Mouse (Mus musculus) stomach, embryonic 14.5 days (tissue): ENCODE measurements at regions not wholly inside any gene's neighbourhood (a gene's known extent, or its start where the extent isn't known, plus 50 kb on each side); places are given as distances from the start of the nearest gene placed in this dataset.

Experiments
- ATAC-seq: fragments of 200-750 bp; cut with Nextera tagmentation; 2 replicates; pipeline ENCODE4 v1.8.0; 2017; ENCODE audit warnings: low read depth, moderate TSS enrichment; ENCODE audit not compliant: insufficient number of reproducible peaks, insufficient read depth, low FRiP score
- H3K27ac ChIP-seq: fragments of 300-500 bp; sonication (generic); 2 replicates; pipeline ENCODE4 v1.5.1; 2014; ENCODE audit warnings: mild to moderate bottlenecking, low read length, moderate library complexity, mixed read lengths
- H3K27me3 ChIP-seq: fragments of 300-500 bp; sonication (generic); 2 replicates; pipeline ENCODE4 v1.6.1; 2014; ENCODE audit warnings: low read length, control low read depth, mixed read lengths; ENCODE audit not compliant: control insufficient read depth, insufficient read depth
- H3K36me3 ChIP-seq: fragments of 300-500 bp; sonication (generic); 2 replicates; pipeline ENCODE4 v1.6.1; 2014; ENCODE audit warnings: mild to moderate bottlenecking, control low read depth, low read length, moderate library complexity, mixed read lengths; ENCODE audit not compliant: control insufficient read depth, insufficient read depth
- H3K4me1 ChIP-seq: fragments of 300-500 bp; sonication (generic); 2 replicates; pipeline ENCODE4 v1.6.1; 2014; ENCODE audit warnings: low read length, control low read depth, mixed read lengths; ENCODE audit not compliant: control insufficient read depth, insufficient read depth
- H3K4me2 ChIP-seq: fragments of 300-500 bp; sonication (generic); replicated peaks from 2 replicates; pipeline ENCODE4 v1.6.1; 2014; ENCODE audit warnings: low read depth, low read length, control low read depth
- H3K4me3 ChIP-seq: fragments of 300-500 bp; sonication (generic); 2 replicates; pipeline ENCODE4 v1.5.1; 2014; ENCODE audit warnings: low read depth, low read length, control low read depth
- H3K9ac ChIP-seq: fragments of 300-500 bp; sonication (generic); replicated peaks from 2 replicates; pipeline ENCODE4 v1.6.1; 2014; ENCODE audit warnings: low read depth, mild to moderate bottlenecking, control low read depth, low read length, moderate library complexity, mixed read lengths
- H3K9me3 ChIP-seq: fragments of 300-500 bp; sonication (generic); 2 replicates; pipeline ENCODE4 v1.6.1; 2016; ENCODE audit warnings: low read depth, low read length, control low read depth; ENCODE audit not compliant: control insufficient read depth
- WGBS: fragments of 180-500 bp; shearing (Covaris S2); extraction: QIAGEN DNeasy Blood & Tissue Kit; methylation state at CpG from one replicate; pipeline ENCODE4 v1.1.7; 2014; 5-methylcytosine and 5-hydroxymethylcytosine counted together

GRCm38 (mm10) chr13:46062758-46063157 is 98.0 kb upstream of the Atxn1 start:
- Histone ChIP-seq H3K4me3 (no peak overlapping the region), H3K4me2 (no peak overlapping the region), H3K9ac (no peak overlapping the region), H3K4me1 (no peaks in the 10 kb centered on the region), H3K9me3 (no peaks in the 10 kb centered on the region), H3K27ac (no peak overlapping the region), H3K27me3 (no peaks in the 10 kb centered on the region), H3K36me3 (no peaks in the 10 kb centered on the region)
- no peak for ATAC-seq
- 92% methylated on average over 7 of the region's 7 CpGs for WGBS

- H3K9ac ChIP-seq, result no peak overlapping the region
- no peaks in the 10 kb centered on the region for H3K4me1 ChIP-seq
- H3K9me3 ChIP-seq, result no peaks in the 10 kb centered on the region
- no peak overlapping the region for H3K27ac ChIP-seq
- no peak overlapping the region for H3K4me3 ChIP-seq
- ATAC-seq, result no peak
- H3K36me3 ChIP-seq, result no peaks in the 10 kb centered on the region
- H3K27me3 ChIP-seq, result no peaks in the 10 kb centered on the region
- no peak overlapping the region for H3K4me2 ChIP-seq
- 89% methylated on average over 14 of the region's 14 CpGs for WGBS
Observed at GRCm38 (mm10) chr13:46059870-46060269, 95.1 kb upstream of the Atxn1 start.

GRCm38 (mm10) chr13:46058862-46059261 is 94.1 kb upstream of the Atxn1 start:
- no peaks in the 10 kb centered on the region for H3K36me3 ChIP-seq
- no peak overlapping the region for H3K27ac ChIP-seq
- ATAC-seq, result no peak
- no peaks in the 10 kb centered on the region for H3K27me3 ChIP-seq
- WGBS, result 44% methylated on average over 7 of the region's 7 CpGs
- H3K4me1 ChIP-seq, result no peaks in the 10 kb centered on the region
- H3K9ac ChIP-seq, result no peak overlapping the region
- no peak overlapping the region for H3K4me2 ChIP-seq
- H3K9me3 ChIP-seq, result no peaks in the 10 kb centered on the region
- no peak overlapping the region for H3K4me3 ChIP-seq

GRCm38 (mm10) chr13:46058341-46058740 is 93.5 kb upstream of the Atxn1 start:
- no peak for ATAC-seq
- 66% methylated on average over 3 of the region's 3 CpGs for WGBS
- no peaks in the 10 kb centered on the region for H3K36me3 ChIP-seq
- H3K27me3 ChIP-seq, result no peaks in the 10 kb centered on the region
- H3K4me2 ChIP-seq, result no peak overlapping the region
- H3K9ac ChIP-seq, result no peak overlapping the region
- no peaks in the 10 kb centered on the region for H3K4me1 ChIP-seq
- H3K9me3 ChIP-seq, result no peaks in the 10 kb centered on the region
- no peak overlapping the region for H3K27ac ChIP-seq
- no peak overlapping the region for H3K4me3 ChIP-seq

GRCm38 (mm10) chr13:46055410-46055809 is 90.6 kb upstream of the Atxn1 start:
- Histone ChIP-seq H3K4me1 (no peaks in the 10 kb centered on the region), H3K27me3 (no peaks in the 10 kb centered on the region), H3K36me3 (no peaks in the 10 kb centered on the region), H3K9ac (no peak overlapping the region), H3K9me3 (no peaks in the 10 kb centered on the region), H3K27ac (no peak overlapping the region), H3K4me3 (no peak overlapping the region), H3K4me2 (no peak overlapping the region)
- 84% methylated on average over 3 of the region's 3 CpGs for WGBS
- ATAC-seq, result no peak

- ATAC-seq, result no peak
- Histone ChIP-seq H3K4me1 (no peaks in the 10 kb centered on the region), H3K9ac (no peak overlapping the region), H3K9me3 (no peaks in the 10 kb centered on the region), H3K4me3 (no peak overlapping the region), H3K4me2 (no peak overlapping the region; the same call in 1 of the 2 replicates), H3K36me3 (no peaks in the 10 kb centered on the region), H3K27me3 (no peaks in the 10 kb centered on the region), H3K27ac (no peak overlapping the region)
- 70% methylated on average over 12 of the region's 12 CpGs for WGBS
Observed at GRCm38 (mm10) chr13:46043568-46043967, 78.8 kb upstream of the Atxn1 start.

GRCm38 (mm10) chr13:46043016-46043415 is 78.2 kb upstream of the Atxn1 start:
- H3K9ac ChIP-seq, result no peak overlapping the region
- H3K9me3 ChIP-seq, result no peaks in the 10 kb centered on the region
- H3K27ac ChIP-seq, result no peak overlapping the region
- no peaks in the 10 kb centered on the region for H3K4me1 ChIP-seq
- H3K36me3 ChIP-seq, result no peaks in the 10 kb centered on the region
- no peak overlapping the region for H3K4me3 ChIP-seq
- no peaks in the 10 kb centered on the region for H3K27me3 ChIP-seq
- no peak for ATAC-seq
- WGBS, result 60% methylated on average over 10 of the region's 10 CpGs
- no peak overlapping the region; the same call in 1 of the 2 replicates for H3K4me2 ChIP-seq

- no peak for ATAC-seq
- H3K36me3 ChIP-seq, result no peaks in the 10 kb centered on the region
- no peak overlapping the region for H3K9ac ChIP-seq
- no peaks in the 10 kb centered on the region for H3K4me1 ChIP-seq
- no peak overlapping the region for H3K4me3 ChIP-seq
- no peaks in the 10 kb centered on the region for H3K9me3 ChIP-seq
- H3K4me2 ChIP-seq, result no peak overlapping the region
- 68% methylated on average over 8 of the region's 8 CpGs for WGBS
- H3K27me3 ChIP-seq, result no peaks in the 10 kb centered on the region
- no peak overlapping the region for H3K27ac ChIP-seq
Observed at GRCm38 (mm10) chr13:46042224-46042623, 77.4 kb upstream of the Atxn1 start.

GRCm38 (mm10) chr13:46041475-46041874 is 76.7 kb upstream of the Atxn1 start:
- Histone ChIP-seq H3K4me1 (no peaks in the 10 kb centered on the region), H3K4me3 (no peak overlapping the region), H3K27ac (no peak overlapping the region), H3K27me3 (no peaks in the 10 kb centered on the region), H3K36me3 (no peaks in the 10 kb centered on the region), H3K4me2 (no peak overlapping the region), H3K9ac (no peak overlapping the region), H3K9me3 (no peaks in the 10 kb centered on the region)
- 87% methylated on average over 4 of the region's 4 CpGs for WGBS
- ATAC-seq, result no peak
